In the genomic region with DNA sequence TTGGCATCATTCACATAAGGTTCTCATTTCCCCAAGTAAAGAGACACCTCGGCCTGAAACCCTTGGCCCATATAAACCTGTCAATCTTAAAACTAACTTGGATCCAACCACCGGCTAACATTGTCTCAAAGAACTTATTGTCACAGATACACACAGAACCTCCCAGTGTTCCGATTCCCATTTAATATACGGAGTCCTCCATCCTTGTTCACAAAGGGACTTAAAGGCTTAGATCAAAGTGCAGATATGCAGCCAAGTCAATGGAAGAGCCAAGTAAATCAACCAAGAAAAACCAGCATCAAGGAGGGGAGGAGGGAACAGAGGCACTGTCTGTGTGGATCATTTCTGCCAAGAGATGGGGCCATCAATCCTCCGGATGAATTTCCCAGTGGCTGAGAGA, we compare ENCODE assay signal across 15 mouse cellular contexts.
"Had no signal": no experiment of that assay in that cellular context is flagged by ENCODE, and none has a peak within 500 bp of the region (broad histone marks: within the 10 kb centered on the region; RNA-seq: fewer than 3 reads in every experiment).

No protein-coding gene starts in this region.

- H3K36me3 ChIP-seq: stomach, embryonic 15.5 days had no signal

- H3K9me3 ChIP-seq: neural tube, embryonic 13.5 days; neural tube, embryonic 15.5 days; stomach, embryonic 15.5 days had no signal

- H3K4me3 ChIP-seq: neural tube, embryonic 13.5 days; neural tube, embryonic 15.5 days; stomach, embryonic 15.5 days had no signal

- H3K4me2 ChIP-seq: neural tube, embryonic 13.5 days; neural tube, embryonic 15.5 days; stomach, embryonic 15.5 days had no signal

- H3K27ac ChIP-seq: neural tube, embryonic 13.5 days; neural tube, embryonic 15.5 days; stomach, embryonic 15.5 days had no signal

- DNase-seq: retina, postnatal 1 day; right cerebral cortex, adult 18-20 months; right cerebral cortex, postnatal 14 days; right cerebral cortex, postnatal 25 days; right cerebral cortex, postnatal 4 days; spleen, adult 18-20 months; thymus, adult 18-20 months; thymus, adult 2 months; thymus, postnatal 14 days; thymus, postnatal 25 days; thymus, postnatal 36 days; thymus, postnatal 4 days had no signal

- H3K9ac ChIP-seq: neural tube, embryonic 13.5 days; neural tube, embryonic 15.5 days; stomach, embryonic 15.5 days had no signal
